Mouse (Mus musculus) limb, embryonic 14.5 days (tissue): ENCODE results near the gene Neu1. TPM values are rescaled to one million over a fixed set of nuclear protein-coding genes. Genes with fewer than 3 reads are reported as not detected.

Experiments used
- ATAC-seq: fragments of 200-750 bp; cut with Nextera tagmentation; 2 replicates; pipeline ENCODE4 v1.8.0; 2017; ENCODE audit warnings: low read depth, moderate number of reproducible peaks, moderate TSS enrichment; ENCODE audit not compliant: low FRiP score
- DNase-seq: peaks from one replicate; pipeline ENCODE4 v3.0.0-alpha.2; 2015; ENCODE audit warnings: low spot score
- H3K27ac ChIP-seq: fragments of 300-500 bp; sonication (generic); replicated peaks from 2 replicates; pipeline ENCODE4 v1.5.1; 2014; ENCODE audit warnings: low read depth, mild to moderate bottlenecking, low read length, moderate library complexity, mixed read lengths
- H3K27me3 ChIP-seq: fragments of 300-500 bp; sonication (generic); 2 replicates; pipeline ENCODE4 v1.6.1; 2014; ENCODE audit warnings: low read length, mixed read lengths; ENCODE audit not compliant: control insufficient read depth, insufficient read depth
- H3K36me3 ChIP-seq: fragments of 300-500 bp; sonication (generic); 2 replicates; pipeline ENCODE4 v1.6.1; 2014; ENCODE audit warnings: mild to moderate bottlenecking, low read length, moderate library complexity, mixed read lengths; ENCODE audit not compliant: control insufficient read depth, insufficient read depth
- H3K4me1 ChIP-seq: fragments of 300-500 bp; sonication (generic); 2 replicates; pipeline ENCODE4 v1.6.1; 2014; ENCODE audit warnings: antibody characterized with exemption, low read length, mixed read lengths; ENCODE audit not compliant: control insufficient read depth, insufficient read depth
- H3K4me2 ChIP-seq: fragments of 300-500 bp; sonication (generic); replicated peaks from 2 replicates; pipeline ENCODE4 v1.6.1; 2014; ENCODE audit warnings: low read depth, mild to moderate bottlenecking, low read length, moderate library complexity; ENCODE audit not compliant: severe bottlenecking
- H3K4me3 ChIP-seq: fragments of 300-500 bp; sonication (generic); replicated peaks from 2 replicates; pipeline ENCODE4 v1.5.1; 2014; ENCODE audit warnings: low read length
- H3K9ac ChIP-seq: fragments of 300-500 bp; sonication (generic); 2 replicates; pipeline ENCODE4 v1.6.1; 2014; ENCODE audit warnings: mild to moderate bottlenecking, low read depth, low read length, moderate library complexity; ENCODE audit not compliant: severe bottlenecking
- H3K9me3 ChIP-seq: fragments of 300-500 bp; sonication (generic); 2 replicates; pipeline ENCODE4 v1.6.1; 2016; ENCODE audit warnings: low read length; ENCODE audit not compliant: control insufficient read depth
- POLR2A ChIP-seq: fragments of 200-500 bp; IDR thresholded peaks from 2 replicates; pipeline ENCODE4 v1.8.0; 2012; ENCODE audit warnings: inconsistent platforms, mild to moderate bottlenecking, moderate library complexity, borderline replicate concordance; ENCODE audit not compliant: insufficient read depth, insufficient read length; ENCODE audit errors: extremely low read depth
- WGBS: fragments of 180-500 bp; shearing (Covaris S2); extraction: QIAGEN DNeasy Blood & Tissue Kit; methylation state at CpG from one replicate; pipeline ENCODE4 v1.1.7; 2014; 5-methylcytosine and 5-hydroxymethylcytosine counted together
- polyA plus RNA-seq, 2 experiments: library from polyadenylated mRNA; depleted of rRNA in 1 of 2; stranded (reverse) in 1 of 2; unstranded in 1 of 2; fragments of >200 nt; fragmentation: Nextera tagmentation in 1 of 2; extraction: Ambion mirVana in 1 of 2; gene quantifications; 2 replicates each; pipeline versions ENCODE4 v1.2.1 to v1.2.3; 2012 to 2014

Neu1 gene
- polyA plus RNA-seq, 2 experiments = 18.2 to 19.3 TPM

DNA sequence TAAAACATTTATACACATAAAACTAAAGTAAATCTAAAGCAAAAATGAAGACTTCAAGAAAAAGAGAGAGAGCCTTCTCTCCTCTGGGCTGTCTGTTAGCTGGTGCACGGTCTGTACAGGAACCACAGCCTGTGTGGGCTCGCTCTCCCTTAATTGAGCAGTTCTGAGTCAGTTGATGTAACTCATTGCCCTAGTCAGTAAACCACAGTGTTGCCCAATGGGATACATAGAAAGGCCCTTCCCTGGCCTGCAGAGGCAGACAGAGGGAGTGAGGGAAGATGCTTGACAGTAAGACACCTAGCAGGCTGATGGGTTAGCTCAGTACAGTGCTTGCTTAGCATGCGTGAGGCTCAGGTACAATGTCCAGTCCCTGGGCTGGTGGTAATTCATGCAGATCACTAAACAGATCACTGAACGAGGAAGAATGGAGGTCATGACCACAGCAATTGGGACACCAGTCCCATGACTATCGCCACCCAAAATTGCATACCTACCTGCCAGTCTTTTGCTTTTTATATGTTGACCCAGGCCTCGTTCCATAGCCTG, 7.0 kb downstream of the Neu1 start:
- Histone ChIP-seq H3K9ac (no peak overlapping the region), H3K4me2 (no peak overlapping the region), H3K36me3 (peaks cover 12% of the 10 kb centered on the region), H3K27me3 (no peaks in the 10 kb centered on the region), H3K27ac (no peak overlapping the region), H3K4me1 (peaks cover 5% of the 10 kb centered on the region), H3K9me3 (no peaks in the 10 kb centered on the region), H3K4me3 (no peak overlapping the region)
- DNase-seq (no peak), ATAC-seq (no peak)
- WGBS = 83% methylated on average over 6 of the region's 6 CpGs
- TF ChIP-seq POLR2A = no peak

- H3K4me1 ChIP-seq = peaks cover 5% of the 10 kb centered on the region
- H3K4me3 ChIP-seq = peak overlapping the region; percentile 25
- no peaks in the 10 kb centered on the region for H3K9me3 ChIP-seq
- DNase-seq = no peak
- 0 out of 2 replicates have a peak overlapping the region, but pooled peaks have one; percentile 4 for H3K27ac ChIP-seq
- no peak for TF ChIP-seq POLR2A
- peak; percentile 60; the same call in 1 of the 2 replicates for ATAC-seq
- H3K4me2 ChIP-seq = peak overlapping the region; percentile 49
- WGBS = 4% methylated on average over 15 of the region's 15 CpGs
- H3K36me3 ChIP-seq = no peaks in the 10 kb centered on the region
- H3K9ac ChIP-seq = peak overlapping the region; percentile 48
- H3K27me3 ChIP-seq = no peaks in the 10 kb centered on the region
These were observed 10.4 kb downstream of the Neu1 start for GRCm38 (mm10) chr17:34941344-34942041.

GRCm38 (mm10) chr17:34943128-34943815, 12.2 kb downstream of the Neu1 start:
- Histone ChIP-seq H3K4me2 (no peak overlapping the region), H3K27ac (no peak overlapping the region), H3K27me3 (no peaks in the 10 kb centered on the region), H3K4me3 (no peak overlapping the region), H3K9ac (no peak overlapping the region), H3K36me3 (no peaks in the 10 kb centered on the region), H3K9me3 (no peaks in the 10 kb centered on the region), H3K4me1 (peaks cover 5% of the 10 kb centered on the region)
- ATAC-seq = no peak
- 80% methylated on average over 4 of the region's 4 CpGs for WGBS
- no peak for TF ChIP-seq POLR2A
- DNase-seq = no peak

DNA sequence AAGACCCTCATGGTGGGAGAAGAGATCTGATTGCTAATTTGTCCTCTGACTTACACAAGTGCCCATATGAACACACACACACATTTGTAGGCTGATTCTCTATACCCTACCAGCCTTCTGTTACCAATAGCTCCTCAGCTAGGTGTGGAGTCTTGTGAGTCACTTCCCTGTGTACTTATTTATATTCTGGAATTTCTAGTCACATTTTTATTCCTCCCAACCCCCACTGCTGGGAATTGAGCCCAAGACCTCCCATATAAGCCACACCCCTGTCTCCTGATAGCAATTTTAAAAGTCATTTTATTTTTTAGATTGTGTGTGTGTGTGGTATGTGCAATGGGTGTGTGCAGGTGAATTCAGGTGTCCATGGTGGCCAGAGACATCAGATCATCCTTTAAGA, 13.3 kb downstream of the Neu1 start:
- ATAC-seq (no peak), DNase-seq (no peak)
- H3K4me1 ChIP-seq = peaks cover 5% of the 10 kb centered on the region
- H3K4me3 ChIP-seq = no peak overlapping the region
- TF ChIP-seq POLR2A = no peak
- peaks cover under 1% of the 10 kb centered on the region for H3K36me3 ChIP-seq
- no peak overlapping the region for H3K27ac ChIP-seq
- no peak overlapping the region for H3K4me2 ChIP-seq
- no peaks in the 10 kb centered on the region for H3K9me3 ChIP-seq
- H3K9ac ChIP-seq = no peak overlapping the region
- no peaks in the 10 kb centered on the region for H3K27me3 ChIP-seq

DNA sequence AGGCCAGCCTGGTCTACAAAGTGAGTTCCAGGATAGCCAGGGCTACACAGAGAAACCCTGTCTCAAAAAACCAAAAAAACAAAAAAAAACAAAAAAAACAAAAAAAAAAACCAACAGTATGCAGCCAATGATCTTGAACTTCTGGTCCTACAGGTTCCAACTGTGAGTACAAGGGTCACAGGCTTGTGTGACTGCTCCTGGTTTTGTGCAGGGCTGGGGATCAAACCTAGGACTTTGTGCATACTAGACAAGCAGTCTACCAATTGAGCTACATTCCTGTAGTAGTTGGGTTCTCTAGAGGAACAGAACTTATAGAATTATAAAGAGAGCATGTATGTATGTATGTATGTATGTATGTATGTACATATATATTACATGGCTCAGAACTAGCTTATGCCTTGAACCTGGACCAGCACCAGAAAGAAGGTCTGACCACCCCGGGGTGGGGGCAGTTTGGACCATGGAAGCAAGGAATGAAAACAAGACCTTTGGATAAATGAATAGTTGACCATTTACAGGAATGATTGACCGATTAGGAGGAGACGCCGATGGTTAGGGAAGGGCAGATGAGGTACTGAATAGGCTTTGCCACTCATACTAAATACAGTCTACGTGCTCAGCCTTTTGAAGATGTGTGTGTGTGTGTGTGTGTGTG, 15.6 kb downstream of the Neu1 start:
- TF ChIP-seq POLR2A = no peak
- Histone ChIP-seq H3K27ac (no peak overlapping the region), H3K4me2 (no peak overlapping the region), H3K4me1 (peaks cover 11% of the 10 kb centered on the region), H3K9me3 (no peaks in the 10 kb centered on the region), H3K9ac (no peak overlapping the region), H3K4me3 (no peak overlapping the region), H3K36me3 (peaks cover 23% of the 10 kb centered on the region), H3K27me3 (no peaks in the 10 kb centered on the region)
- no peak for ATAC-seq
- no peak for DNase-seq
- WGBS = 88% methylated on average over 5 of the region's 5 CpGs
